Mouse (Mus musculus): Measurements from ENCODE around the gene Nobox. TPM values are rescaled to one million over a fixed set of nuclear protein-coding genes. Genes with fewer than 3 reads are reported as not detected.

The Nobox gene
- not detected for polyA plus RNA-seq (2014; fragmentation: Illumina TruSeq; extraction: RNeasy Lipid Tissue Mini Kit (QIAGEN cat#74804); ENCODE audit: low replicate concordance)

GRCm38 (mm10) chr6:43309454-43309853 lies at the start of gene Nobox:
Gene Nobox, minus strand, starts transcription at chr6:43309554.

DNA sequence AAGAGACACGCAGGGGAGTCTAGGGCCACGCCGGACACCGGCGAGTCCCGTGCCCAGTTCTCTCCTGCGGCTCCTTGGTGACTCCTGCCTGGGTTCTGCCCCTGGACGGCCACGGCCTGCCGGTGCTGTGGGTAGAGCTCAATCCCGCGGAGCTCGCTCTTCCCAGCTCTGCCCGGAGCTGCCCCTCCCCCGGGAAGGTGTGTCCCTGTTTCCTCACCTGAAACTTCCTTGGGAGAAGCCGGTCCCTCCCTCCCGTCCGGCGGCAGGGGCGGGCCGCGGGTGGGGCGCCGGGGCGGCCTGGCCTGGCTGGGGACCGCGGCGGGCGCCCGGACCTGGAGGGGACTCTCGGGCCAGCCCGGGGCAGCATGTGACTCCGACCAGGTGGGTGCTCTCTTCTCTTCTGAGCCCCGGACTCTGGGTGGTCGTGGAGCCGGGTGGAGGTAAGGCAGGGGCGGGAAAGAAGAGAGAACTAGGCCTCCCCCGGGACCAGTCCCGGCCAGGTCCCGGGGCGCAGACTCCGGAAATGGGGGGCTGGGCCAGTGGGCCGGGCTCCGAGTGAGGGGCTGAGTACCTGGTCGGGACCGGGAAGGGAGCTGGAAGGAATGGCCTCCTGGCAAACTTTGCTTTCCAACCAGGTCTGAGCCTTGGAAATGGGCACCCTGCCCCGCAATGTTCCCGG lies 43.9 kb downstream of the Nobox start, which contains the start of gene Arhgef5:
Gene Arhgef5, plus strand, starts transcription at position 220 of the 679 bp plus-strand sequence.

Other genes starting within 250 kb of the Nobox start
- not detected for gene Olfr441, start 203.2 kb downstream of the Nobox start, polyA plus RNA-seq (2014; fragmentation: Illumina TruSeq; extraction: RNeasy Lipid Tissue Mini Kit (QIAGEN cat#74804); ENCODE audit: low replicate concordance)
- gene Olfr237-ps1, start 163.0 kb downstream of the Nobox start, polyA plus RNA-seq (2014; fragmentation: Illumina TruSeq; extraction: RNeasy Lipid Tissue Mini Kit (QIAGEN cat#74804); ENCODE audit: low replicate concordance): not detected
- gene Olfr437, start 146.3 kb downstream of the Nobox start, polyA plus RNA-seq (2014; fragmentation: Illumina TruSeq; extraction: RNeasy Lipid Tissue Mini Kit (QIAGEN cat#74804); ENCODE audit: low replicate concordance): not detected
- not detected for gene Olfr13, start 137.4 kb downstream of the Nobox start, polyA plus RNA-seq (2014; fragmentation: Illumina TruSeq; extraction: RNeasy Lipid Tissue Mini Kit (QIAGEN cat#74804); ENCODE audit: low replicate concordance)
- gene Olfr435, start 112.4 kb downstream of the Nobox start, polyA plus RNA-seq (2014; fragmentation: Illumina TruSeq; extraction: RNeasy Lipid Tissue Mini Kit (QIAGEN cat#74804); ENCODE audit: low replicate concordance): not detected
- gene Olfr434, start 96.5 kb downstream of the Nobox start, polyA plus RNA-seq (2014; fragmentation: Illumina TruSeq; extraction: RNeasy Lipid Tissue Mini Kit (QIAGEN cat#74804); ENCODE audit: low replicate concordance): not detected
- not detected for gene Olfr47, start 78.0 kb downstream of the Nobox start, polyA plus RNA-seq (2014; fragmentation: Illumina TruSeq; extraction: RNeasy Lipid Tissue Mini Kit (QIAGEN cat#74804); ENCODE audit: low replicate concordance)
- gene Arhgef5, start 44.0 kb downstream of the Nobox start, polyA plus RNA-seq (2014; fragmentation: Illumina TruSeq; extraction: RNeasy Lipid Tissue Mini Kit (QIAGEN cat#74804); ENCODE audit: low replicate concordance): 65.3 TPM